Mouse (Mus musculus) hindbrain, embryonic 11.5 days (tissue): ENCODE measurements at regions not wholly inside any gene's neighbourhood (a gene's known extent, or its start where the extent isn't known, plus 50 kb on each side); places are given as distances from the start of the nearest gene placed in this dataset.

Source experiments
- ATAC-seq: fragments of 200-750 bp; cut with Nextera tagmentation; 2 replicates; pipeline ENCODE4 v1.8.0; 2017; ENCODE audit warnings: mild to moderate bottlenecking, moderate TSS enrichment, moderate library complexity; ENCODE audit not compliant: low FRiP score
- DNase-seq: peaks from one replicate; pipeline ENCODE4 v3.0.0-alpha.2; 2015; ENCODE audit warnings: low spot score
- H3K27ac ChIP-seq: fragments of 300-500 bp; sonication (generic); 2 replicates; pipeline ENCODE4 v1.5.1; 2014; ENCODE audit warnings: mild to moderate bottlenecking, low read depth, low read length
- H3K27me3 ChIP-seq: fragments of 300-500 bp; sonication (generic); 2 replicates; pipeline ENCODE4 v1.6.1; 2014; ENCODE audit warnings: mild to moderate bottlenecking, low read length, moderate library complexity, mixed read lengths; ENCODE audit not compliant: control insufficient read depth, insufficient read depth
- H3K36me3 ChIP-seq: fragments of 300-500 bp; sonication (generic); 2 replicates; pipeline ENCODE4 v1.6.1; 2014; ENCODE audit warnings: mild to moderate bottlenecking, low read length, moderate library complexity, mixed read lengths; ENCODE audit not compliant: control insufficient read depth, insufficient read depth
- H3K4me1 ChIP-seq: fragments of 300-500 bp; sonication (generic); replicated peaks from 2 replicates; pipeline ENCODE4 v1.6.1; 2014; ENCODE audit warnings: low read length, mixed read lengths; ENCODE audit not compliant: control insufficient read depth, insufficient read depth
- H3K4me2 ChIP-seq: fragments of 300-500 bp; sonication (generic); replicated peaks from 2 replicates; pipeline ENCODE4 v1.6.1; 2014; ENCODE audit warnings: mild to moderate bottlenecking, low read depth, low read length
- H3K4me3 ChIP-seq: fragments of 300-500 bp; sonication (generic); 2 replicates; pipeline ENCODE4 v1.5.1; 2014; ENCODE audit warnings: low read depth, low read length
- H3K9ac ChIP-seq: fragments of 300-500 bp; sonication (generic); 2 replicates; pipeline ENCODE4 v1.6.1; 2014; ENCODE audit warnings: low read depth, low read length
- H3K9me3 ChIP-seq: fragments of 300-500 bp; sonication (generic); 2 replicates; pipeline ENCODE4 v1.6.1; 2016; ENCODE audit warnings: low read length; ENCODE audit not compliant: control insufficient read depth
- WGBS: fragments of 180-500 bp; shearing (Covaris S2); extraction: QIAGEN DNeasy Blood & Tissue Kit; methylation state at CpG from one replicate; pipeline ENCODE4 v1.1.7; 2014; 5-methylcytosine and 5-hydroxymethylcytosine counted together

GRCm38 (mm10) chr5:126893063-126893462 lies 348.5 kb upstream of the Tmem132c start:
- Histone ChIP-seq H3K9me3 (no peaks in the 10 kb centered on the region), H3K4me1 (no peaks in the 10 kb centered on the region), H3K27ac (no peak overlapping the region), H3K27me3 (no peaks in the 10 kb centered on the region), H3K4me2 (no peak overlapping the region), H3K36me3 (no peaks in the 10 kb centered on the region), H3K4me3 (no peak overlapping the region), H3K9ac (no peak overlapping the region)
- ATAC-seq = no peak
- whole genome bisulfite sequencing = 92% methylated on average over 4 of the region's 4 CpGs
- no peak for DNase-seq

- Histone ChIP-seq H3K4me1 (no peaks in the 10 kb centered on the region), H3K4me3 (no peak overlapping the region), H3K4me2 (no peak overlapping the region), H3K9me3 (no peaks in the 10 kb centered on the region), H3K36me3 (no peaks in the 10 kb centered on the region), H3K27ac (no peak overlapping the region), H3K9ac (no peak overlapping the region), H3K27me3 (no peaks in the 10 kb centered on the region)
- ATAC-seq (no peak), DNase-seq (no peak)
- WGBS = 91% methylated on average over 2 of the region's 2 CpGs
Observed at GRCm38 (mm10) chr5:126910084-126910483, 331.5 kb upstream of the Tmem132c start.

GRCm38 (mm10) chr5:126917300-126917699 lies 324.3 kb upstream of the Tmem132c start:
- 78% methylated on average over 7 of the region's 7 CpGs for WGBS
- H3K4me1 ChIP-seq = no peaks in the 10 kb centered on the region
- DNase-seq (peak; percentile 27), ATAC-seq (no peak)
- H3K27me3 ChIP-seq = no peaks in the 10 kb centered on the region
- H3K4me3 ChIP-seq = no peak overlapping the region
- H3K27ac ChIP-seq = no peak overlapping the region
- no peak overlapping the region for H3K9ac ChIP-seq
- no peaks in the 10 kb centered on the region for H3K9me3 ChIP-seq
- H3K36me3 ChIP-seq = no peaks in the 10 kb centered on the region
- no peak overlapping the region for H3K4me2 ChIP-seq

- DNase-seq (no peak), ATAC-seq (no peak)
- Histone ChIP-seq H3K4me2 (no peak overlapping the region), H3K4me3 (no peak overlapping the region), H3K27me3 (no peaks in the 10 kb centered on the region), H3K9ac (no peak overlapping the region), H3K9me3 (no peaks in the 10 kb centered on the region), H3K36me3 (no peaks in the 10 kb centered on the region), H3K4me1 (no peaks in the 10 kb centered on the region), H3K27ac (no peak overlapping the region)
- WGBS = 56% methylated on average over 2 of the region's 2 CpGs
Observed at GRCm38 (mm10) chr5:126933466-126933865, 308.1 kb upstream of the Tmem132c start.

- ATAC-seq (no peak), DNase-seq (no peak)
- no peaks in the 10 kb centered on the region for H3K4me1 ChIP-seq
- WGBS = 93% methylated on average over 7 of the region's 7 CpGs
- no peak overlapping the region for H3K4me2 ChIP-seq
- no peak overlapping the region for H3K9ac ChIP-seq
- H3K36me3 ChIP-seq = no peaks in the 10 kb centered on the region
- no peak overlapping the region for H3K27ac ChIP-seq
- no peak overlapping the region for H3K4me3 ChIP-seq
- H3K9me3 ChIP-seq = no peaks in the 10 kb centered on the region
- no peaks in the 10 kb centered on the region for H3K27me3 ChIP-seq
Observed at GRCm38 (mm10) chr5:126944861-126945260, 296.7 kb upstream of the Tmem132c start.

GRCm38 (mm10) chr5:126954189-126954588 lies 287.4 kb upstream of the Tmem132c start:
- DNase-seq (no peak), ATAC-seq (no peak)
- Histone ChIP-seq H3K9ac (no peak overlapping the region), H3K36me3 (no peaks in the 10 kb centered on the region), H3K27ac (no peak overlapping the region), H3K4me3 (no peak overlapping the region), H3K9me3 (no peaks in the 10 kb centered on the region), H3K27me3 (no peaks in the 10 kb centered on the region), H3K4me2 (no peak overlapping the region), H3K4me1 (no peaks in the 10 kb centered on the region)
- 78% methylated on average over 5 of the region's 5 CpGs for WGBS

- DNase-seq (no peak), ATAC-seq (no peak)
- Histone ChIP-seq H3K36me3 (no peaks in the 10 kb centered on the region), H3K9me3 (no peaks in the 10 kb centered on the region), H3K27ac (no peak overlapping the region), H3K4me2 (no peak overlapping the region), H3K9ac (no peak overlapping the region), H3K4me1 (no peaks in the 10 kb centered on the region), H3K27me3 (no peaks in the 10 kb centered on the region), H3K4me3 (no peak overlapping the region)
- WGBS = 87% methylated on average over 6 of the region's 6 CpGs
Observed at GRCm38 (mm10) chr5:126954634-126955033, 287.0 kb upstream of the Tmem132c start.

- no peak overlapping the region for H3K9ac ChIP-seq
- no peaks in the 10 kb centered on the region for H3K4me1 ChIP-seq
- DNase-seq (no peak), ATAC-seq (no peak)
- H3K4me3 ChIP-seq = no peak overlapping the region
- WGBS = 83% methylated on average over 4 of the region's 4 CpGs
- H3K27me3 ChIP-seq = no peaks in the 10 kb centered on the region
- H3K4me2 ChIP-seq = no peak overlapping the region
- H3K9me3 ChIP-seq = no peaks in the 10 kb centered on the region
- H3K36me3 ChIP-seq = no peaks in the 10 kb centered on the region
- H3K27ac ChIP-seq = no peak overlapping the region
Observed at GRCm38 (mm10) chr5:126964577-126964976, 277.0 kb upstream of the Tmem132c start.

GRCm38 (mm10) chr5:126967076-126967475 lies 274.5 kb upstream of the Tmem132c start:
- Histone ChIP-seq H3K27ac (no peak overlapping the region), H3K4me3 (no peak overlapping the region), H3K9ac (no peak overlapping the region), H3K27me3 (no peaks in the 10 kb centered on the region), H3K36me3 (no peaks in the 10 kb centered on the region), H3K4me1 (no peaks in the 10 kb centered on the region), H3K9me3 (no peaks in the 10 kb centered on the region), H3K4me2 (no peak overlapping the region)
- WGBS = 88% methylated on average over 4 of the region's 4 CpGs
- no peak for DNase-seq
- ATAC-seq = no peak
